Mouse (Mus musculus) ES-E14 (cell line): Measurements from ENCODE around the gene Pced1b. TPM values are rescaled to one million over a fixed set of nuclear protein-coding genes. Genes with fewer than 3 reads are reported as not detected.

Experiments
- DNase-seq: peaks from one replicate; pipeline ENCODE4 v3.0.0-alpha.2; 2013; ENCODE audit warnings: low read depth, low spot score
- H3K27ac ChIP-seq: 2 replicates; pipeline ENCODE4 v1.5.1; 2012; ENCODE audit warnings: low read depth, mild to moderate bottlenecking, low read length, moderate library complexity, mixed read lengths; ENCODE audit not compliant: poor library complexity, insufficient read depth, severe bottlenecking
- H3K36me3 ChIP-seq: 2 replicates; pipeline ENCODE4 v1.6.1; 2012; ENCODE audit warnings: mild to moderate bottlenecking, low read length, moderate library complexity, mixed read lengths; ENCODE audit not compliant: control insufficient read depth, poor library complexity, insufficient read depth, severe bottlenecking
- H3K4me1 ChIP-seq, 2 experiments: fragments of 150-350 bp in 1 of 2; sonication (generic) in 1 of 2; 2 replicates each; pipeline ENCODE4 v1.6.1; 2012; ENCODE audit warnings: low read length in 2 of 2, mild to moderate bottlenecking in 1 of 2, mixed read lengths in 1 of 2; ENCODE audit not compliant: control insufficient read depth in 2 of 2, insufficient read depth in 2 of 2, poor library complexity in 1 of 2
- H3K4me3 ChIP-seq, 2 experiments: fragments of 150-350 bp in 1 of 2; sonication (generic) in 1 of 2; 2 replicates each; pipeline ENCODE4 v1.5.1; 2012; ENCODE audit warnings: low read length in 2 of 2, low read depth in 1 of 2, mild to moderate bottlenecking in 1 of 2, mixed read lengths in 1 of 2; ENCODE audit not compliant: insufficient read depth in 1 of 2, poor library complexity in 1 of 2, severe bottlenecking in 1 of 2
- H3K9ac ChIP-seq: 2 replicates; pipeline ENCODE4 v1.6.1; 2012; ENCODE audit warnings: low read depth, mild to moderate bottlenecking, low read length, mixed read lengths; ENCODE audit not compliant: poor library complexity, insufficient read depth, severe bottlenecking
- H3K9me3 ChIP-seq: fragments of 150-350 bp; sonication (generic); 2 replicates; pipeline ENCODE4 v1.6.1; 2012; ENCODE audit warnings: low read depth, mild to moderate bottlenecking, low read length; ENCODE audit not compliant: control insufficient read depth, insufficient read depth
- CHD2 ChIP-seq: IDR thresholded peaks from 2 replicates; pipeline ENCODE4 v1.6.1; 2014; ENCODE audit warnings: mild to moderate bottlenecking, low read depth, low read length, inconsistent platforms
- HCFC1 ChIP-seq: IDR thresholded peaks from 2 replicates; pipeline ENCODE4 v1.6.1; 2012; ENCODE audit warnings: low read length, inconsistent platforms, borderline replicate concordance; ENCODE audit not compliant: insufficient read depth
- MAFK ChIP-seq: IDR thresholded peaks from 2 replicates; pipeline ENCODE4 v1.6.1; 2014; ENCODE audit warnings: mild to moderate bottlenecking, low read depth, low read length, inconsistent platforms; ENCODE audit not compliant: insufficient read depth
- ZC3H11A ChIP-seq: IDR thresholded peaks from 2 replicates; pipeline ENCODE4 v1.6.1; 2012; ENCODE audit warnings: low read depth, mild to moderate bottlenecking, inconsistent platforms, low read length, borderline replicate concordance
- ZNF384 ChIP-seq: IDR thresholded peaks from 2 replicates; pipeline ENCODE4 v1.6.1; 2012; ENCODE audit warnings: low read depth, low read length, inconsistent platforms
- in situ Hi-C, 2 experiments: fragments of 600-800 bp; cut with MboI; formaldehyde crosslinking; loops; one replicate each; pipeline ENCODE4 v1.15.1; 2025; ENCODE audit warnings: low sequenced_read_pairs in 2 of 2, inconsistent platforms in 1 of 2; ENCODE audit not compliant: unreplicated experiment in 2 of 2
- total RNA-seq: library from RNA; depleted of rRNA; stranded (reverse); fragments of 300-350 nt; gene quantifications from 2 replicates; pipeline ENCODE4 v1.2.3, GENCODE M21; 2012

Gene Pced1b
- total RNA-seq, 1 experiment: 29.0 TPM

DNA sequence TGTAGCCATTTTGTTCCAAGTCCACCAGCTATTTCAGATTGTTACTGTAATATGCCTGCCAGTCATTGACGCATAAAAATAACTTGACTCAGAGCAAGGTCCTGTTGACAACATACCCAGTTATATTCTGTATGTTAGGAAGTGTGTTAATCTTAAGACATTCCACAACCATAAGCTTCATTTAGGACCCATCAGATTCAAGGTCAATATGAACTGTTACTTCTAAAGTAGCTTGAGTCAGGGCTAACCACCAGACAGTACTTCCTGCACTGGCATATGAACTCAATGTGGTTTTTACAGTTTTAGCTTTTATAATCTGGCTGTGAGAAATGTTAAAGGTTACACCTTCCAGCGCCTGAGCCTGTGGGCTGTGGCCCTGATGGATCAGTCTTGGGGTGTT is 173.4 kb downstream of the Pced1b start:
- H3K4me3 ChIP-seq: no peak overlapping the region
- H3K9me3 ChIP-seq: no peaks in the 10 kb centered on the region
- TF ChIP-seq CHD2 (no peak), MAFK (no peak), HCFC1 (no peak), ZNF384 (no peak), ZC3H11A (no peak)
- in situ Hi-C loops: no loop called here
- H3K36me3 ChIP-seq: no peaks in the 10 kb centered on the region
- H3K9ac ChIP-seq: no peak overlapping the region
- DNase-seq: no peak
- H3K4me1 ChIP-seq: peaks cover 2 to 4% of the 10 kb centered on the region in 2 experiments; a peak in 2 of 4 replicates
- H3K27ac ChIP-seq: no peak overlapping the region

GRCm38 (mm10) chr15:97421533-97421932 is 174.6 kb downstream of the Pced1b start:
- no peak for DNase-seq
- H3K9me3 ChIP-seq: no peaks in the 10 kb centered on the region
- H3K4me1 ChIP-seq: peaks cover 2 to 4% of the 10 kb centered on the region in 2 experiments; a peak in 2 of 4 replicates
- no peaks in the 10 kb centered on the region for H3K36me3 ChIP-seq
- no peak overlapping the region for H3K4me3 ChIP-seq
- in situ Hi-C loops: no loop called here
- no peak overlapping the region for H3K9ac ChIP-seq
- no peak for TF ChIP-seq CHD2
- no peak overlapping the region; the same call in 1 of the 2 replicates for H3K27ac ChIP-seq

- no peak overlapping the region for H3K4me3 ChIP-seq
- no peak for TF ChIP-seq MAFK
- TF ChIP-seq ZNF384: no peak
- TF ChIP-seq ZC3H11A: no peak
- no peak for TF ChIP-seq HCFC1
- TF ChIP-seq CHD2: no peak
- in situ Hi-C loops: no loop called here
- H3K27ac ChIP-seq: no peak overlapping the region; the same call in 1 of the 2 replicates
- no peaks in the 10 kb centered on the region for H3K36me3 ChIP-seq
- DNase-seq: no peak
- H3K9me3 ChIP-seq: no peaks in the 10 kb centered on the region
- H3K9ac ChIP-seq: no peak overlapping the region
- H3K4me1 ChIP-seq: peaks cover 2 to 4% of the 10 kb centered on the region in 2 experiments; a peak in 2 of 4 replicates
These were observed 175.5 kb downstream of the Pced1b start for GRCm38 (mm10) chr15:97422212-97422944.

- in situ Hi-C loops: no loop called here
- H3K9ac ChIP-seq: peak overlapping the region; percentile 22; the same call in 1 of the 2 replicates
- DNase-seq: peak; percentile 40
- H3K27ac ChIP-seq: peak overlapping the region; percentile 20; the same call in 1 of the 2 replicates
- no peak for TF ChIP-seq MAFK
- no peak for TF ChIP-seq HCFC1
- TF ChIP-seq CHD2: no peak
- no peak for TF ChIP-seq ZC3H11A
- no peak for TF ChIP-seq ZNF384
- peak overlapping the region; percentile 4 to 37; a peak in 2 of 4 replicates for H3K4me3 ChIP-seq
- no peaks in the 10 kb centered on the region for H3K36me3 ChIP-seq
- peaks cover 2 to 5% of the 10 kb centered on the region in 2 experiments; a peak in 2 of 4 replicates for H3K4me1 ChIP-seq
- no peaks in the 10 kb centered on the region for H3K9me3 ChIP-seq
These were observed 177.5 kb downstream of the Pced1b start for GRCm38 (mm10) chr15:97424375-97424774.
